Mouse (Mus musculus) cerebellum, postnatal 10 days (tissue): ENCODE data around the gene St3gal4.
A peak's percentile ranks its signal among the peaks of the same experiment; 100 is the strongest.

Experiments used
- DNase-seq, 2 experiments: peaks; one replicate each; pipeline ENCODE4 v3.0.0; 2021; ENCODE audit warnings: mixed read lengths in 2 of 2

The St3gal4 gene

DNA sequence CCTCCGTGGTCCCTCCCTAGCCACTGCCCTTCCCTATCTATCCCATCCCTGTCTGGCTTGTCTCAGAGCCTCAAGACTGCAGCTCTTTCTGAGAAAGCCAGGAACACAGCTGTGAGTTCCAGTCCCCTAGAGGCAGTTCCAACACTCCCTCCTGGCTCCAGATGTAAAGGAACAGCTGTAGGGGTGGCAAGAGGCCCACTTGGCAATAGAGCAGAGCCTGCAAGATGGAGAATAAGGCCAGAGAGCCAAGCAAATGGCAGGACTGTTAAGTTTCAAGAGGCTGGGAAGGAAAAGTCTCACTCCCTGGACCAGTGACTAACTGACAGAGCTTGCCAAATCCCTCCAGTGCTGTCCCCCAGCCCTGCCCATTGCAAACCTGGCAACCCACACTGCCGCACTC lies 73.3 kb downstream of the St3gal4 start:
- peak in 1 of 2 experiments; percentile 63 for DNase-seq

DNA sequence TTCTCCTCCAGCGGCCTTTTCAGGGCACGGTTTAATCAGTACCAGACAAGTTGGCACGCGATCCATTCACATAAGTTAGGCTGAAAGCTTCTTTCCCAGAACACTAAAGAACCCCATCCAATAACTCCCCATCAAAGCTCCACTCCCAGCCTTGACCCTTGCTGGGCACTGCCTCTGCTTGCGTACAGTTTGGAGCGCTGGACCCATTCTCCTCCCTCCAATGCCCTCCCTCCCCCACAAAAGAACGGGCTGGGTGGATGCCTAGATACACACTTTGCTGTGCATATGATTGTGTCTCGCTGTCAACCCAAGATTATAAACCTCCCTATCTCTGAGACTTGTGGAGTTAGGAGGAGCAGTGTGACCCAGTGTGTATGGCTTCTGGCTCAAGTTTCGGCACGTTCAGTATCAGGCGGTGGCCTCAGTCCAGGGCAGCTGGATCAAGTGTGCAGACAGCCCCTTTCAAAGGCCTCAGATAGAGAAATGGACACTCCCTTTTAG lies 74.0 kb downstream of the St3gal4 start:
- DNase-seq: peak in 1 of 2 experiments; percentile 16

DNA sequence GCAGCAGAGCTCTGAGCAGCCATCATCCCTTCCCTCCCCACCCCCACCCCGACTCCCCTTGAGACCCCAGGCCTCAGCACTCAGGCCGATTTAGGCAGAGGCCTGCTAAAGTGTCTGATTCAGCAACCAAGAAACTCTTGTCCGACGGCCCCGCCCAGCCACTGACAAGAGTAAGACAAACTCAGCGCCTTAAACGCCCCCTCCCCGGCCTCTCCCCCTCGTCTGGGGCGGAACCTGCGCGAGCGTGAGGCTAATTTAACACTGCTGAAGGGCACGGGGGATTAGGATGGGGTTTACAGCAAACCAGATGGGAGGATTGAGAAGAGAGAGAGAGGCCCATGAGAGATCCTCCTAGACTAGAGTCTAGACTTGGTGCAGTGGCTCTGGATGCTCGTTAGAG lies 74.6 kb downstream of the St3gal4 start:
- peak in 1 of 2 experiments; percentile 19 for DNase-seq

DNA sequence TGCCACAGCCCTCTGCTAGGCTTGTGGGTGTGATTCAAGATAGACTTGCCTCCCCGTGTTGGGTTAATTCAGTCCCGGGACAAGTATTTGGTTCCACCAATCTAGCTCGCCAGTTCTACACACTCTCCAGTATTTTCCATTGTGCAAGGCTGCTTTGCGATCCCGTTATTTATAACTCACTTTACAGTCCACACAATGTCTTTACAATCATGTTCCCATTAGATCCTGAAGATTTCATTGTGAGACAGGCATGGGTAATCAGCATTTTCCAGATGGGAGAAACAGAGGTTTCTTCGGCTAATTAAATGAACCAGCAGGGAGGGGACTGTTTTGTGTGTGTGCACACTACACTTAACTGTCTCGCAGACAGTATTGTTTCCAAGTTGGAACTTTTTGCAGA lies 75.4 kb downstream of the St3gal4 start:
- DNase-seq: peak in 1 of 2 experiments; percentile 0

- DNase-seq: no peak
Observed at GRCm38 (mm10) chr9:35041493-35041892, 77.6 kb downstream of the St3gal4 start.

DNA sequence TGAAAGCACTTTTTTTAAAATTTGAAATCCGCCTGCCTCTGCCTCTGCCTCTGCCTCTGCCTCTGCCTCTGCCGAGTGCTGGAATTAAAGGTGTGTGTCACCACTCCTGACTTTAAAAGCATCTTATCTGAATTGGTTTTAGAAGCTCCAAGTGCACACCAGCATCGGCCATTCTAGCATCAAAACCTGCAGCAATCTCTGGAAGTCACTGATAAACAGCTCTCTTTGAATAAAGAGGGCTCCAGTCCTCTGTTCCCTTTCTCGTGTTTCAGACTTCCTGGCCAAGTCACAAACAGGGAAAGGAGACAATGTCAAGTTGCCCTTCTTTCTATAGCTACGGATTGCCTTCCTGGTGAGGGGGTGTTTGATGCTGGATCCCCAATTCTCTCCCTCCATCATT lies 79.2 kb downstream of the St3gal4 start:
- DNase-seq: no peak

DNA sequence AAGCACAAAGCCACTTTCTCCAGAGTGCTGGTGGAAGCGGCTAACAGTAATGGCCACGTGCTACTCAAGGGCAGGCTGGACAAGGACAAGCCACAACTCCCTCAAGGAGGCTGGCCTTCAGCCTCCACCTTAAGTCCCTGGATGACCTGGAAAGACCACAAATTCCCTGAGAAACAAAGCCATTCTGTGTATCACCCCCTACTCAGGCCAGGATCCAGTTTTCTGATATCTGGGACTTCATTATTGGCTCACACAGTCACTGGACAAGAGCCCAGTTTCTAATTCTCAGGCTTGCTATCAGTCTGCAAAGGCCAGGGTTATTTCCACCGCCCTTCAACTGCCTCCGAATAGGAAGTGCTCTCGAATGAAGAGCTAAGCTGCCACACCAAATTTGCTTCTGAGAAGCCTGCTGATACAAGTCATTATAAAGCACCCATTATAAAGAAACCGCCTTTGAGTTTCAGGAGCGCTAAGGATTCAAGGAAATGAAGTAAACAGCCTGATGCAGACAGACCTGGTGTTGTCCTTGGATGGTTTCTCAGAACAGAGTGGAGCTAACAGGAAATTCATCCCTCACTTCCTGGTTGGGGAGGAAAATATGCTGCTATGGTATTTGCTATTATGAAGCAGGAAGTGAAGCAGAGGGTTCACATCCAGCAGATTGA lies 80.0 kb downstream of the St3gal4 start:
- DNase-seq: peak; percentile 71 to 75

- DNase-seq: peak in 1 of 2 experiments; percentile 34
Observed at GRCm38 (mm10) chr9:35035074-35035473, 84.0 kb downstream of the St3gal4 start.

DNA sequence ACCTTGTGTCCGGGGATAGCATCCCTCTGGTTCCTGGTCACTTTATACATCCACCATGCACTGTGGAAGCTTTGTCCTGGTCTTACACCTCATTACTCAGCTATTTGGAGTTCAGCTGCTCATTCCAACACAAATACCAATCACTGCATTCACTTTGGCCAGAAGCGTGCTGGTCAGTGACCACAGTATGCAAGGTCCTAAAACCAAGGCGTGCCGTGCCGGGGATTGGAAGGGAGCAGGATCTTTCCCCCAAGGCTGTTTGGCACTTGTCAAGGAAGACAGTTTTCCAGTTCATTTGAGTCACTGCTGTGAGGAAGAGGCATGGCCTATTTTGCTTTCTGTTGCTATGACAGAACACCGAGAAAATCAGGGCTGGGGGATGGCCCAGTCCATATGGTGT lies 86.6 kb downstream of the St3gal4 start:
- DNase-seq: peak; percentile 68 to 76

GRCm38 (mm10) chr9:35030823-35031222 lies 88.2 kb downstream of the St3gal4 start:
- peak; percentile 63 to 68 for DNase-seq

DNA sequence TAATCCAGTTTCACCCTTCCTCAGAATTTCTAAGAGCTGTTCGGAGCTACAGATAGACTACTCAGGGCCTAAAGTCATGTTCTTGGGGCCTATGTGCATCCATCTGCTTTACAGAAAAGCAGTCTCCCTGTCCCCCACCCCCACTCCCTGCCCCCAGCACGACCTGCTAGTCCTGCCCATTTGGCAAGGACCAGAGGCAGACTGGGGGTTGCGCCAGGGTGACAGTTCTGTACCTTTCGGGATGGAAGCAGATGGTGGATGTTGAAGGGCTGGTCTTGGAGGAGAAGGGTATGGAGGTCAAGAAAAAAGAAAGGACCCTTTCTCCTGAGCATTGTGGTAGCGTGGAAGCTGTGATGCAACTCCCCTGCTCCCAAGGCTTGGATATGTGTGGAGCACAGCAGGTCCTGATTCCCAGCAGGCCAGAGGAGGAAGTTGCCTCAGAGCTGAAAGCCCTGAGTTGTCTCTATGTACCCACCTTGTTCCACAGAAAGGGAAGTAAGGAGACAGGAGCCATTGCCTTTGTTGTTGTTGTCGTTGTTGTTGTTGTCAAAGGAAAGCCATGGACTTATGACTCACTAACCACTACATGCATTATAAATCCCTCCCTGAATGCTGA lies 91.6 kb downstream of the St3gal4 start:
- DNase-seq: peak; percentile 58 to 68

GRCm38 (mm10) chr9:35026897-35027311 lies 92.2 kb downstream of the St3gal4 start:
- DNase-seq: no peak

GRCm38 (mm10) chr9:35026311-35026710 lies 92.8 kb downstream of the St3gal4 start:
- no peak for DNase-seq

- no peak for DNase-seq
Observed at GRCm38 (mm10) chr9:35024591-35025496, 94.2 kb downstream of the St3gal4 start.

DNA sequence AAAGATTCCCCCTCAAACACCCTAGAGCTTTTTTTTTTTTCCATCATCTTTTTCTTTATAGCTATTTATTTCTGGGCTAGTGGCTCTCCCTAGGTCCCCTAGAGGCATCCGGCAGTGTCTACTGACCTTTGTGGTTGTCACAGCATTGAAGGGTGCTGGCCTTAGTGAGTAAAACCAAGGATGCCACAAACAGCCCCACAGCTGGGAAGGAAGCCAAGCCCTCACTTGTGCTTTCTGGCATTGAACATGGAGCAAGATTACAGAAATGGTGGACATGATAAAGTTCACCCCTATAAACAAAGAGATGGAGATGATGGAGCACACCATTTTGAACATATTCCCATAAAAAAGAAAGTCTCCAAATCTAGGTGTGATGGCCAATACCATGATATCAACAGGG lies 97.3 kb downstream of the St3gal4 start:
- DNase-seq: peak in 1 of 2 experiments; percentile 60

DNA sequence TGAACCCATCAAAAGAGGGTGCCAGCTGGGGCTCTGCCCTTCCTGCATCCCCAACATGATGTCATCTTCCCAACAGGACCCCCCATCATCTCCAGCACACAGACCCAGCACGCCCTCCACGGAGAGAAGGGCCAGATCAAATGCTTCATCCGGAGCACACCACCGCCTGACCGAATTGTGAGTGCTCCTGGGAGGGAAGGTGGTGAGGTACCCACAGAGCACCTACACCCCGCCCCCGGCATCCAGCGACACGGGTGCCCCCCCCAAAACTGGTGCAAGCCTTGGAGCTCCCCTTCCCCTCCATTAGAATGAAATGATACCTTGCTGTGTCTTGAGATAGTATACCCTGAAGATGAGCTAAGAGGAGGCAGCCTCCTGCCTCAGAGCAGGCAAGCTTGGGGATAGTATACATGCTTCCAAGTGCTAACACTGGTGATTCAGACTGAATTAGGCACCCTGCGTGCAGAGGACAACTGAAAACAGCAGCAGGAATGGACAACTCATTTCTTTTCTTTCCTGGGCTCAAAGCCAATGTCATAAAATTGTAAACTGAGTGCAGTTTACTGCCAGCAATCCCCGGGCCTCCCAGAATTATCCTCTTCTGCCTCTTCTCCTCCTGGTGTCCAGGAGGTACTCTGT lies 98.9 kb downstream of the St3gal4 start:
- DNase-seq: no peak

DNA sequence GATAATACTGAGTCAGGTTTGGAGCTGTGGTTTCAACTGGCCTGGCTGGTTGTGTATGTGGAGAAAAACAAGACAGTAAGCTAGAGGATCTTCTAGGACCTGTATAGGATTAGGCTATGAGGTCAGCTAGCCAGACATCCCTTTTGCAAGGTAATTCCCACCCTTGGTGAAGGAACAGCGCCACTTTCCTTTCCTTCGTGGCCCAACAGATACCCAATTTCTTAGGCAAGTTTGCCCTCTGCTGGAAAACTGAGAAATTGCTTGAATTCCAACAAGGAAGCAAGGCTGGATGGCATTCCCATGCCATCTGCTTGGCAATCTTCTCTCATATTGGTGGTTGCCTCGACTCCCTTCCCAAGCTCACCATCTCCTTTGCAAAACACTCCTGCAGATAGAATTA lies 99.7 kb downstream of the St3gal4 start:
- DNase-seq: peak; percentile 91 to 94

DNA sequence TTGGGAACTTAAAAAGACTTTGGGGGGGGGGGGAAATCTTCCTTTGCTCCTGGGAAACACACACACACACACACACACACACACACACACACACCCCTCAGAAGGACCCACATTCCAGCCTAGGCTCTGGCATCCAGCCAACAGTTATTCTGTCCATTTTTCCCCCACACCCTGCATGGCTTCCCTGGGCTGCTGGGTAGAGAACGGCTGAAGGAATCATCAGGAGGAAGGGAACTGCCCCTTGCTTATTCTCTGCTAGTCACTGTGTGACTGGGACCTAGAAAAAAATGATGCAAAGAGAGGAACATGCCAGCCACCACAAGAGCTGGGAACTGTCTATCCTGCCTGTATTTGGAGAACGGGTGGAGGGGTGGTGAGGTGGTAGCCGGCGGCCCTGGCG lies 101.0 kb downstream of the St3gal4 start:
- DNase-seq: peak in 1 of 2 experiments; percentile 49

- DNase-seq: peak; percentile 63 to 69
Observed at GRCm38 (mm10) chr9:35017563-35017962, 101.5 kb downstream of the St3gal4 start.

- DNase-seq: peak; percentile 65 to 75
Observed at GRCm38 (mm10) chr9:35016762-35017161, 102.3 kb downstream of the St3gal4 start.

DNA sequence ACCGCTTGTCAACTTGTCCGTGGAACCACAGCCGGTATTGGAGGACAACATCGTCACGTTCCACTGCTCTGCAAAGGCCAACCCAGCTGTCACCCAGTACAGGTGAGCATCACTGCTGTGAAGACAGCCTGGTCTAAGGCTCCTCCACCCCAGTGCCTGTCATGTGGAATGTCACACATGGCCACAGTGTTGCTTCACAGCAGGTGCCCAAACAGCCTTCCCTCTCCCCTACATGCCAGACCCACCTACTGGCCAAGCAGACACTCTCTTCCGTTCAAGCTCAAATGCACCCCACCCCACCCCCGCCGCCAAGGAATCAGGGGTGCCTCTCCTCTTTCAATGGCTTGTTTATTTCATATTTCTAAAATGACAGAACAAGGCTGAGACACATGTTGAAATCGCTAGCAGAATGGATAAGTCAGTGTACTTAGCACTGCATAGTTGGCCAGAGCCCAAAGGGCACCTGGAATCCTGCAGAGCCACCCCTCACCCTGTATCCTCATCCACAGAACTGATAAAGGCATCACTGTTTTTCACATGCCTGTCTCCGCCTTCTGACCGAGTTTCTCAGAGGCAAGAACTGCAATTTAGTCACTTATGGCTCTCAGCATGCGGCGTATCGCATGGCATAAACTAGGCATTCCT lies 111.2 kb downstream of the St3gal4 start:
- peak in 1 of 2 experiments; percentile 49 for DNase-seq

- no peak for DNase-seq
Observed at GRCm38 (mm10) chr9:35004113-35004512, 115.0 kb downstream of the St3gal4 start.
